Mouse (Mus musculus) mature B cell (primary cell): Measurements from ENCODE around the gene Cdr2.
"Not testable (repeated sequence)": the region's sequence is repeated elsewhere in the genome, so short reads cannot be mapped to it uniquely, and the experiment has no call there.

Source experiments
- in situ Hi-C: fragments of 300-500 bp; cut with MboI; formaldehyde crosslinking; loops from 2 replicates; pipeline ENCODE4 v1.14.3; 2019

The Cdr2 gene

DNA sequence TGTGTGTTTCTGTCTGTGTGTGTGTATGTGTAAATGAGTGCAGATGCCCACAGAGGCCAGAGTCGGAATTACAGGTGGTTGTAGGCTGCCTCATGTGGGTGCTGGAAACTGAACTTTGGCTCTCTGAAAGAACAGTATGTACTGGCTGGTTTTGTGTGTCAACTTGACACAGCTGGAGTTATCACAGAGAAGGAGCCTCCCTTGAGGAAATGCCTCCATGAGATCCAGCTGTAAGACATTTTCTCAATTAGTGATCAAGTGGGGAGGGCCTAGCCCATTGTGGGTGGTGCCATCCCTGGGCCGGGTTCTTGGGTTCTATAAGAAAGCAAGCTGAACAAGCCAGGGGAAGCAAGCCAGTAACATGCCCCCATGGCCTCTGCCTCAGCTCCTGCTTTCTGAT is 9.6 kb downstream of the Cdr2 start:
- in situ Hi-C loops, result not testable (repeated sequence)

DNA sequence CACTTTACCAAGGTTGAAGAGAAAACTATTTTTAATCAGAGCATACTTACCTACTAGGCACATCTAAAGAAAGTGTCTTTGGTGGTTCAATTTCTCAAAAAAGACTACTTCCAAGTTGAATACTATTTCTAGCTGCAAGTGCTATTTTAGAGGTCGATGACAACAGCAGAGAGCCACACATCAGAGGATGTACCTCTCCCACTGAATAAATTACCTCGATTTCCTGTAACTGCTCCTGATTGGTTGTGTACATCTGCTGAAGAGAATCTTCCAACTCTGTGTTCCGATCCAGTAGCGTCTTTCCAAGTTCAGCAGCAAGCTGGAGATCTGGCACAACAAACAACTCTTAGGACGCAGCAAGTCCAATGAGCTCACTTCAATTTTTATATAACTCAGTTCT is 12.0 kb downstream of the Cdr2 start:
- in situ Hi-C loops, result no loop called here

DNA sequence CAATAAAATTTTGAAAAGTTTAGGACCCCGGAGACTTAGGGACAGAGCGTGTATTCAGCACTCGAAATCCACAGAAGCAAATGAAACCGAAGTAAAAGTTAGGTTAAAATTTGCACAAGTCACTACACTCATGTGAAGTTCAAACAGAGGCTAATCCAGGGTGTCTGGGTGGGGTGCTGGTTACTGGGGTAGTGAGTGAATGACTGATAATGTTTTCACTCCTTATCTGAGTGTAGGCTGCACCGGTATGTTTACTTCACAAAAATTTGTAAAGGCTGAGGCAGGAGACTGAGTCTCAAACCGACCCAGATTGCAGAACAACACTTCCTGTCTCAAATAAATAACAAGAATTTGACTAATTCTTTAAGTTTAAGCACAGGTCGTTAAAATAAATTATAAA is 12.9 kb downstream of the Cdr2 start:
- in situ Hi-C loops, result no loop called here

GRCm38 (mm10) chr7:120963126-120963525 is 19.0 kb downstream of the Cdr2 start:
- in situ Hi-C loops, result no loop called here

- in situ Hi-C loops, result no loop called here
Measured at GRCm38 (mm10) chr7:120961893-120962292, 20.2 kb downstream of the Cdr2 start.

DNA sequence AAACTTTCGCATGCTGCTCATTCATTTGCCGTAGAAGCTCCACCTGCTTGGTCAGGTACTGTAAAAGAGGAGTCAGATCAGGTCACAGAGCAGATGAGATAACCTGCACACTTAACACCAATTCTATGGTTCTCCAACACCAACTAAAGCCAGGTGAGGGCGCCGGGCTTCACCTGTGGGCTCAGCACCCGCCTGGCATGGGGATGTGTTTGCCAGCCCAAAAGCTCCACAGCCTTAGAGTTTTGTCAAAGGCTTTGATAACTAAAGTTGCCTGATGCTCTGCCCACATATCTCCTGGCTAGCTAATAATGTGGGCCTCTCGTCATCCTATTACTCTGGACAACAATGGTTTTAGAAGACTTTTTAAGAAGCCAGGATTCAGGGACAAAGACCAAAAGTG is 21.5 kb downstream of the Cdr2 start:
- in situ Hi-C loops, result no loop called here

DNA sequence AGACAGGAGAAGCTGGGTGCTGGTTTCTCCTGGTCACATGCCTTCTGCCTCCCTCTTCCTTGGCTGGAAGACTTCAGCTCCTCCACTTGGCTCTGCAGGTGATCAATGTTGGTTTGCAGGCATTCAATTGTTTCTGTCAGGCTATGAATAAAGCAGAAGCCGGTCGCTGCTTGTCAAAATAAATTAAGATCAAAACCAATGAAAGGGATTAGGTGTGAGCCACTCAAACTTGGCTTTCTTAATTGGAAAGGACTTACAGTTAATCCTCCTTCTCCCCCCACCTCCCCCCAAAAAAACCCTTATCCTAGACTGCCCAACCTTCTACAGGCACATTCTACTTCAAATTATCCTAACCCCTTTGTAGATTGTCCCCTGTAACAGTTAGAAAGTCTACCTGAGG is 22.0 kb downstream of the Cdr2 start:
- in situ Hi-C loops, result no loop called here

DNA sequence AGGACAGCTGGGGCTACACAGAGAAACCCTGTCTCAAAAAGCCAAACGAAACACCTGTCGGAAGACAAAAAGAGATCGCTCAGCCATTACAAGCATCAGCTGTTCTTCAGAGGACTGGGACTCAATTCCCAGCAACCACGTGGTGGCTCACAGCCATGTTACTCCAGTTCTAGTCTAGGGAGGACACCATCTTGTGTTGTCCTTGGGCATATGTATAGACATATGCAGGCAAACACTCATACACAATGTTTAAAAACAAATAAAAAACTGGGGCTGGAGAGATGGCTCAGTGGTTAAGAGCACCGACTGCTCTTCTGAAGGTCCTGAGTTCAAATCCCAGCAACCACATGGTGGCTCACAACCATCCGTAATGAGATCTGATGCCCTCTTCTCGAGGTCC is 28.5 kb downstream of the Cdr2 start:
- in situ Hi-C loops, result not testable (repeated sequence)

DNA sequence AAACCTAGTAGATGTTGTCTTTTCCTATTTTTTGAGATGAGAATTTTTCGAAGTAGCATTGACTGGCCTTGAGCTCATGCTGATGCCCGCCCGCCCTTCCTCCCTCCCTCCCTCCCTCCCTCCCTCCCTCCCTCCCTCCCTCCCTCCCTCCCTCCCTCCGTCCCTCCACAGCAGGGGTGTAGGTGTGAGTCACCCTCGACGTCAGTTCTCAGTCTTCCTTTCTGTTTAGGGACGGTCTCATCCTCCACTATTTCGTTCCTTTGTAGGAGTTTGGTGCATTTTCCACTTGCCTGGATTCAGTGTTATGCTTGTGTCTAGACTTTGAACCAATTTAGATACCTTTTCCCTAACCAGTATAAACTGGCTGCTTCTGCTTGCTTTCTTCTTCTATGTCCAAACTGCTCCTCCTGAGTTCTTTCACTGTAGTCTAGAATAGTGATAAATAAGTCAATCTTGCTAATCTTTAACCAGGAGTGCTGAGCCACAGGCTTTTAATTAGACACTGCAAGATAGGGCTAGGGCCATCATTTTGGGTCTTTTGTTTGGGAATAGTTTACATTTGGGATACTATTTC is 38.1 kb downstream of the Cdr2 start:
- in situ Hi-C loops, result no loop called here

GRCm38 (mm10) chr7:120942506-120942905 is 39.6 kb downstream of the Cdr2 start:
- in situ Hi-C loops, result no loop called here

GRCm38 (mm10) chr7:120941214-120941613 is 40.9 kb downstream of the Cdr2 start:
- in situ Hi-C loops, result no loop called here

GRCm38 (mm10) chr7:120940343-120940742 is 41.8 kb downstream of the Cdr2 start:
- in situ Hi-C loops, result no loop called here

DNA sequence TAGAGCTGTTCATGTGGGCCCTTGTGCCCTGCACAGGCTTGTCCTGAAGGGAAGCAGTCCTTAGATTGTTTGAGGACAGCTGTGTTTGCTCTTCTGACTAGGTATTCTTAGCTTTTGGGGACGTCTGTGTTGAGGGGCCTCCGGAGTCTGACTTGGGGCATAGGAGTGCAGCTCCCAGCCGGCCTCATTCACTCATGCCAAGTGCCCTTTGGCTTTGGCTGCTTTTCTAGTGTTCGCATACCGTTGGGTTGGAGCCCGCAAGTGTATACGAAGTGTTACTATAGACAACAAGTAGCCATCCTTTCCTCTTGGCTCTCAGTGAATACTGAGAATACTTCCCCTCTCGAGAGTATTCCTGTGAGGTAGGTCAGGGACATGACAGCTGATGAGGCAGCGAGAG is 43.9 kb downstream of the Cdr2 start:
- in situ Hi-C loops, result no loop called here

GRCm38 (mm10) chr7:120936522-120936921 is 45.6 kb downstream of the Cdr2 start:
- in situ Hi-C loops, result no loop called here

GRCm38 (mm10) chr7:120934716-120935115 is 47.4 kb downstream of the Cdr2 start:
- in situ Hi-C loops, result no loop called here

DNA sequence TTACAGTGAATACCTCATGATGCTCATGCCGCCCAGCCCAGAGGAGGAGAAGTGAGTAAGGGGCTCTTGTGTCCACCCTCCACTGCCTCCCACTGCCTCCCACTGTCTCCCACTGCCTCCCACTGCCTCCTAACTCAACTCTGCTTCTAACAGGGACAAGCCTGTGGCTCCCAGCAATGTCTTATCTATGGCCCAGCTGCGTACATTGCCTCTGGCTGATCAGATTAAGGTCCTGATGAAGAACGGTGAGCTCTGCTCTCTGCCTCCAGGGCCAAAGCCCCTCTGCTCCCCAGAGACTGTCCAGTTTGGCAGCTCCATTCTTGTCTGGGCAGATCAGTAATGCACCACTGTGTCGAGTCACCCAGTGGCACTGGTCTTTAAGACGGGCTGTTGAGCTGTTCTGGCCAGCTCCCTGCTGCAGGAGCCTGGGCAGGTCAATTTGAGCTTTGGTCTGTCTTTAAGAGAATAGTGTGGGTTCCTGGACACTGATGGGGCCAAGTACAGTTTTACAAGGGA is 48.4 kb downstream of the Cdr2 start:
- in situ Hi-C loops, result no loop called here

GRCm38 (mm10) chr7:120933110-120933509 is 49.0 kb downstream of the Cdr2 start:
- in situ Hi-C loops, result no loop called here

GRCm38 (mm10) chr7:120918526-120918962 is 63.6 kb downstream of the Cdr2 start:
- in situ Hi-C loops, result no loop called here

- in situ Hi-C loops, result no loop called here
Measured at GRCm38 (mm10) chr7:120917592-120918461, 64.3 kb downstream of the Cdr2 start, which contains the start of gene Polr3e. TSS of gene Polr3e (plus strand) at chr7:120917744.

DNA sequence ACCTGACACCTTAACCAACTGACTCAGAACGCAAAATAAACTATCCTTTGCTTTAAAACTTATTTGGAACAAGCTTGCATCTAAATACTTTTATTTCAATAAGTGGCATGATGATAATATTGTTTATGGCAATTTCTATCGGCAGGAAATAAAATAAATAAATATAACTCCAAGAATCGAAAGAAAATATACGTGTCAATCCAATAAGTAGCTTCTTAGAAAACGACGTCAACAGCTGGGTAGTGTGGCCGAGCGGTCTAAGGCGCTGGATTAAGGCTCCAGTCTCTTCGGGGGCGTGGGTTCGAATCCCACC is 64.9 kb downstream of the Cdr2 start:
- in situ Hi-C loops, result no loop called here

DNA sequence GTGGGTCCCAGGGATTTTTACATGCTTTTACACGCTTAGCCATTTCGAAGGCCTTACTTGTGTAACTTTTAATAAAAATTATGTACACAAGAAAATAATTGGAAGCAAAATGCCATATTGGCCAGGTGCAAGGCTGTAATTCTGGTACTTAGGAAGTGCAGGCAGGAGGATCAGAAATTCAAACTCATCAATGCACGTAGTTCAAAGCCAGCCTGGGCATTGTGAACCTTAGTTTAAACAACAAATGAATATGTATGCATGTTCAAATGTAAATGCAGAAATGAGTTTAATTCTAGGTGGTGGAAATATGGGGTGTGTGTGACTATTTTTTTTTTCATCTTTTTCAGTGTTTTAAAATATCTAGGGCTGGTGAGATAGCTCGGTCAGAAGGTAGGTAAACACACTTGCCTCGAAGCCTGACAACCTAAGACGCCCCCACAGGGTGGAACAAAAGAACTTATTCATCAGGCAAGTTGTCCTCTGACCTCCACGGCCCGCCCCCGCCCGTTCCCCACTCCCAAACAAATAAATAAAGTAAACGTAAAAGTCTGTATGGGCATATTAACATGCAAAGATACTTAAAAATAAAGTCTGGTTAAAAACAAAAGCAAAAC is 65.7 kb downstream of the Cdr2 start:
- in situ Hi-C loops, result no loop called here

DNA sequence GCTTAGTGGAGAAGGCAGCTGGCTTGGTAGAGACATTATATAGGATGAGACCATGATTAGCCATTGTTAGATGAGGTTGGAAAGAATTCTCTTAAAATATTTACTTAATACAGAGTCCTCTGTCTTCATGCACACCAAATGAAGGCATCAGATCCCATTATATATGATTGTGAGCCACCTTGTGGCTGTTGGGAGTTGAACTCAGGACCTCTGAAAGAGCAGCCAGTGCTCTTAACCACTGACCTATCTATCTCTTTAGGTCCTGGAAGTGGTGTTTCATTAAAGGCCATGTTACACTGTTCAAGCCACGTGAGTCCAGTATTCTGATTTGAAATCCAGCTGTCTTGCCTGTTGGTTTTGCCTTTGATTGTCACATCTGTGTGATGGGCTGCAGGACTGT is 68.8 kb downstream of the Cdr2 start:
- in situ Hi-C loops, result no loop called here

GRCm38 (mm10) chr7:120911268-120911667 is 70.8 kb downstream of the Cdr2 start:
- in situ Hi-C loops, result not testable (repeated sequence)
